Mouse (Mus musculus): ENCODE measurements around the gene Rbfox3. TPM values are rescaled to one million over a fixed set of nuclear protein-coding genes. Genes with fewer than 3 reads are reported as not detected.

Rbfox3 gene
- total and polyA plus RNA-seq, 2 experiments from 2014 or later = 52.6 to 76.8 TPM

- WGBS = 36% methylated on average over 34 of the region's 34 CpGs
- ATAC-seq = no peak
- Histone ChIP-seq H3K36me3 (ENCODE audit: insufficient read depth, low read length) (peaks cover 6% of the 10 kb centered on the region; the same call in 1 of the 2 replicates), H3K9ac (replicated peaks; ENCODE audit: low read length) (no peak overlapping the region), H3K27me3 (ENCODE audit: insufficient read depth, low read length) (no peaks in the 10 kb centered on the region), H3K27ac (no peak overlapping the region), H3K9me3 (ENCODE audit: low read length) (no peaks in the 10 kb centered on the region), H3K4me2 (ENCODE audit: low read depth, low read length) (no peak overlapping the region), H3K4me1 (ENCODE audit: insufficient read depth, low read length) (peaks cover 4% of the 10 kb centered on the region; the same call in 1 of the 2 replicates), H3K4me3 (ENCODE audit: low read length) (no peak overlapping the region)
- no peak for DNase-seq (ENCODE audit: low spot score)
- TF ChIP-seq CTCF (IDR thresholded peaks at IDR 0.05; ENCODE audit: low read depth) = no peak
Observed at GRCm38 (mm10) chr11:118503418-118504179, 407.8 kb downstream of the Rbfox3 start.

DNA sequence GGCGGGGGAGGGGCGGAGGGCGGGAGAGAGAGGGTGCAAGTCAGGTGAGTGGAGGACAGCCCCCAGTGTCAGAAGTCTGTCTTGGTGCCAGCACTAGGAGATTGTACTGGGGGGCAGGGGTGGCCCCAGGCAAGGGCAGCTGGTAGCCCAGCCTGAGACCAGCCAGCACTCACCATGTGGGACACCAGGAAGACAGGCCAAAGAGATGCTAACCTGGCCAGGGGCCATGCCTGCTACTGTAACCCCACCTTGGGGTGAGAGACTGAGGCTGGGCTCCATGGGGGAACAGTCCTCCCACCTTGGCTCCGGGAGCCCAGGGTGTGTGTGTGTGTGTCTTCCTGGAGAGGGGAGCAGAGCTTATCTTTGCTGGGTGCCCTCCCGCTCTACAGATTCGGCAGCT is 408.4 kb downstream of the Rbfox3 start:
- TF ChIP-seq CTCF (IDR thresholded peaks at IDR 0.05; ENCODE audit: low read depth) = no peak

DNA sequence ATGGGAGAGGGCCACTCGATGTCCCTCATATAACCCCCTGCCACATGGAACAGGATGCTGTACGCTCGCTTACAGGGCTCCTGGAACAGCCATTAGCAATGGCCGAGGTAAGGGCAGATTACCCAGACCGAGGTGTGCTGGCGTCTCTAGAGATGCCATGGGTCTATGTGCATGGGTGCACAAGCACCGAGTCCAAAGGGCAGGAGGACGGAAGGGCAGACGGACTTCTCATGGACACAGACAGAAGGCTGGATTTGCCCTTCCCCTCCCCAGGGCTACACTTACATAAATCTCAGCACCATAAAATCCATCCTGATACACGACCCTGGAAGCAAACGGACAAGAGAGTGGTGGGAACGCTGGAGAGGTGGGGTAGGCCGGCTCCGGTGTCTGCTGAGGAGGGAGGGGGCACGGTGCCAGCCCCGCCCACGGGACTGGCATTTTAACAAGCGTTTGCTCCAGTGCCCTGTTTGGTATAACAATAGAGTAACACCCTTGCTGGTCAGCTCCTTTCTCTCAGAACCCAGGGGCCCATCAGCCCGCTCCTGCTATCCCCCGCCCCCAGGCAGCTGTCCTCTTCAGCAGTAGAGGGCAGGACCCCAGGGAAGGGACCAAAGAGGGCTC is 415.2 kb downstream of the Rbfox3 start:
- no peaks in the 10 kb centered on the region for H3K27me3 ChIP-seq (ENCODE audit: insufficient read depth, low read length)
- TF ChIP-seq CTCF (IDR thresholded peaks at IDR 0.05; ENCODE audit: low read depth) = no peak
- 45% methylated on average over 20 of the region's 20 CpGs for WGBS
- H3K9ac ChIP-seq (replicated peaks; ENCODE audit: low read length) = no peak overlapping the region
- ATAC-seq = no peak
- H3K4me2 ChIP-seq (ENCODE audit: low read depth, low read length) = no peak overlapping the region
- H3K36me3 ChIP-seq (ENCODE audit: insufficient read depth, low read length) = no peaks in the 10 kb centered on the region
- H3K4me1 ChIP-seq (ENCODE audit: insufficient read depth, low read length) = no peaks in the 10 kb centered on the region
- H3K4me3 ChIP-seq (ENCODE audit: low read length) = no peak overlapping the region
- H3K9me3 ChIP-seq (ENCODE audit: low read length) = no peaks in the 10 kb centered on the region
- no peak overlapping the region for H3K27ac ChIP-seq
- DNase-seq (ENCODE audit: low spot score) = no peak

More for the DNA sequence above, 408.4 kb downstream of the Rbfox3 start:
- ATAC-seq (no peak), DNase-seq (ENCODE audit: low spot score) (no peak)
- H3K27me3 ChIP-seq (ENCODE audit: insufficient read depth, low read length) = no peaks in the 10 kb centered on the region
- no peak overlapping the region for H3K9ac ChIP-seq (replicated peaks; ENCODE audit: low read length)
- no peaks in the 10 kb centered on the region for H3K9me3 ChIP-seq (ENCODE audit: low read length)
- H3K27ac ChIP-seq = no peak overlapping the region
- H3K36me3 ChIP-seq (ENCODE audit: insufficient read depth, low read length) = peaks cover 6% of the 10 kb centered on the region; the same call in 1 of the 2 replicates
- WGBS = 72% methylated on average over 6 of the region's 6 CpGs
- H3K4me1 ChIP-seq (ENCODE audit: insufficient read depth, low read length) = peaks cover 4% of the 10 kb centered on the region; the same call in 1 of the 2 replicates
- H3K4me3 ChIP-seq (ENCODE audit: low read length) = no peak overlapping the region
- H3K4me2 ChIP-seq (ENCODE audit: low read depth, low read length) = no peak overlapping the region

GRCm38 (mm10) chr11:118495065-118495464 is 416.3 kb downstream of the Rbfox3 start:
- DNase-seq (ENCODE audit: low spot score) (no peak), ATAC-seq (no peak)
- no peak overlapping the region for H3K27ac ChIP-seq
- no peak for TF ChIP-seq CTCF (IDR thresholded peaks at IDR 0.05; ENCODE audit: low read depth)
- H3K4me2 ChIP-seq (ENCODE audit: low read depth, low read length) = no peak overlapping the region
- H3K27me3 ChIP-seq (ENCODE audit: insufficient read depth, low read length) = no peaks in the 10 kb centered on the region
- 44% methylated on average over 5 of the region's 5 CpGs for WGBS
- H3K4me1 ChIP-seq (ENCODE audit: insufficient read depth, low read length) = no peaks in the 10 kb centered on the region
- no peak overlapping the region for H3K4me3 ChIP-seq (ENCODE audit: low read length)
- H3K9ac ChIP-seq (replicated peaks; ENCODE audit: low read length) = no peak overlapping the region
- no peaks in the 10 kb centered on the region for H3K9me3 ChIP-seq (ENCODE audit: low read length)
- no peaks in the 10 kb centered on the region for H3K36me3 ChIP-seq (ENCODE audit: insufficient read depth, low read length)

GRCm38 (mm10) chr11:118494001-118494737 is 417.2 kb downstream of the Rbfox3 start:
- no peak for TF ChIP-seq CTCF (IDR thresholded peaks at IDR 0.05; ENCODE audit: low read depth)
- 85% methylated on average over 12 of the region's 12 CpGs for WGBS
- no peaks in the 10 kb centered on the region for H3K36me3 ChIP-seq (ENCODE audit: insufficient read depth, low read length)
- no peaks in the 10 kb centered on the region for H3K27me3 ChIP-seq (ENCODE audit: insufficient read depth, low read length)
- peaks cover 2% of the 10 kb centered on the region; the same call in 1 of the 2 replicates for H3K4me1 ChIP-seq (ENCODE audit: insufficient read depth, low read length)
- H3K9ac ChIP-seq (replicated peaks; ENCODE audit: low read length) = no peak overlapping the region
- no peaks in the 10 kb centered on the region for H3K9me3 ChIP-seq (ENCODE audit: low read length)
- no peak overlapping the region for H3K4me2 ChIP-seq (ENCODE audit: low read depth, low read length)
- no peak overlapping the region for H3K4me3 ChIP-seq (ENCODE audit: low read length)
- no peak for ATAC-seq
- no peak overlapping the region for H3K27ac ChIP-seq
- DNase-seq (ENCODE audit: low spot score) = no peak

DNA sequence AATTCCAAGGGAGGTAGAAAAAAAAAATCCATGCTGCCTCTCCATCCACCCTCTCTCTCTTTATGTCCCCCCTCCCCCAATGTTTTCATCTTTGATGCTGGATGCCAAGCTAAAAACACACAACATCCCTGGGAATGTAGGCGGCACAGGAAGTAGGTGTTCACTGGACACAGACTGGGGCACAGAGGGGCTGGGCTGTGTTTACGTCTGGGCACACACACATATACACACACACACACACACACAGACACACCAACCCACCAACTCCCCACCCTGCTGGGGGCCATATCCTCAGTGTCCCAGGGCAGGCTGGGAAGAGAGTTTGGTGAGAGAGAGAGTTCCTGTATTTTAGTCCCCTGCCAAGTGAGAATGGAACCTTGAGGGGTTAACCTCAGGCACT is 417.9 kb downstream of the Rbfox3 start:
- WGBS = 76% methylated on average over 2 of the region's 2 CpGs
- H3K4me2 ChIP-seq (ENCODE audit: low read depth, low read length) = no peak overlapping the region
- no peak for TF ChIP-seq CTCF (IDR thresholded peaks at IDR 0.05; ENCODE audit: low read depth)
- ATAC-seq = no peak
- no peak overlapping the region for H3K9ac ChIP-seq (replicated peaks; ENCODE audit: low read length)
- no peak overlapping the region for H3K27ac ChIP-seq
- no peaks in the 10 kb centered on the region for H3K27me3 ChIP-seq (ENCODE audit: insufficient read depth, low read length)
- H3K4me3 ChIP-seq (ENCODE audit: low read length) = no peak overlapping the region
- H3K36me3 ChIP-seq (ENCODE audit: insufficient read depth, low read length) = no peaks in the 10 kb centered on the region
- DNase-seq (ENCODE audit: low spot score) = no peak
- peaks cover 3% of the 10 kb centered on the region; the same call in 1 of the 2 replicates for H3K4me1 ChIP-seq (ENCODE audit: insufficient read depth, low read length)
- no peaks in the 10 kb centered on the region for H3K9me3 ChIP-seq (ENCODE audit: low read length)

Data from hindbrain, postnatal 0 days (tissue).